12 mouse cellular contexts compared by ENCODE assay signal in genomic region chr6:140243411-140244151, GRCm38 (mm10).
DNase-seq lines count a peak whose midpoint lies in the region; ATAC-seq and TF ChIP-seq lines count a peak whose summit lies in the region.
"Had no signal": no experiment of that assay in that cellular context is flagged by ENCODE, and none has a peak within 500 bp of the region (broad histone marks: within the 10 kb centered on the region; RNA-seq: fewer than 3 reads in every experiment).

No protein-coding gene starts in this region.

- no peak for TF ChIP-seq CTCF in forebrain, postnatal 0 days (IDR thresholded peaks at IDR 0.05; ENCODE audit: low read depth)

- no peak overlapping the region for H3K4me2 ChIP-seq in forebrain, postnatal 0 days (ENCODE audit: low read depth)
- no peak overlapping the region for H3K4me2 ChIP-seq in forebrain, embryonic 12.5 days
- H3K4me2 ChIP-seq in midbrain, embryonic 11.5 days = no peak overlapping the region
- H3K4me2 ChIP-seq: hindbrain, embryonic 15.5 days; liver, embryonic 13.5 days had no signal

- intact Hi-C loops in left cerebral cortex, postnatal 14 days (cut with DNase I) = no loop called here

- H3K9me3 ChIP-seq in forebrain, embryonic 10.5 days = no peaks in the 10 kb centered on the region
- H3K9me3 ChIP-seq in forebrain, postnatal 0 days (ENCODE audit: low read length) = no peaks in the 10 kb centered on the region
- no peaks in the 10 kb centered on the region for H3K9me3 ChIP-seq in forebrain, embryonic 12.5 days
- no peaks in the 10 kb centered on the region for H3K9me3 ChIP-seq in midbrain, embryonic 11.5 days (ENCODE audit: control insufficient read depth, low read length)
- H3K9me3 ChIP-seq: hindbrain, embryonic 15.5 days had no signal

- H3K4me3 ChIP-seq in forebrain, embryonic 10.5 days = no peak overlapping the region
- no peak overlapping the region for H3K4me3 ChIP-seq in forebrain, postnatal 0 days (ENCODE audit: low read depth, low read length)
- no peak overlapping the region for H3K4me3 ChIP-seq in forebrain, embryonic 12.5 days (replicated peaks)
- no peak overlapping the region for H3K4me3 ChIP-seq in midbrain, embryonic 11.5 days (ENCODE audit: low read depth, low read length)
- H3K4me3 ChIP-seq: hindbrain, embryonic 15.5 days; liver, embryonic 13.5 days had no signal

- H3K27me3 ChIP-seq in forebrain, embryonic 10.5 days (ENCODE audit: poor library complexity, severe bottlenecking) = no peaks in the 10 kb centered on the region
- no peaks in the 10 kb centered on the region for H3K27me3 ChIP-seq in forebrain, postnatal 0 days (ENCODE audit: insufficient read depth, low read length)
- no peaks in the 10 kb centered on the region for H3K27me3 ChIP-seq in forebrain, embryonic 12.5 days
- no peaks in the 10 kb centered on the region for H3K27me3 ChIP-seq in midbrain, embryonic 11.5 days (ENCODE audit: control insufficient read depth, insufficient read depth, low read length)
- H3K27me3 ChIP-seq: hindbrain, embryonic 15.5 days; liver, embryonic 13.5 days had no signal

- peaks cover 14% of the 10 kb centered on the region for H3K4me1 ChIP-seq in forebrain, embryonic 10.5 days
- no peaks in the 10 kb centered on the region for H3K4me1 ChIP-seq in forebrain, postnatal 0 days (ENCODE audit: insufficient read depth)
- H3K4me1 ChIP-seq in forebrain, embryonic 12.5 days = peaks cover 11% of the 10 kb centered on the region
- peaks cover 5% of the 10 kb centered on the region for H3K4me1 ChIP-seq in midbrain, embryonic 11.5 days (ENCODE audit: control insufficient read depth, insufficient read depth, low read length)
- H3K4me1 ChIP-seq: liver, embryonic 13.5 days had no signal

- no peak for DNase-seq in forebrain, embryonic 10.5 days (ENCODE audit: extremely low spot score, low spot score)
- DNase-seq in forebrain, postnatal 0 days = no peak
- DNase-seq in ES-CJ7 (ENCODE audit: low read depth, low spot score) = peak; percentile 79
- DNase-seq in midbrain, embryonic 11.5 days (ENCODE audit: low spot score, missing footprints) = peak; percentile 89
- no peak for DNase-seq in spleen, postnatal 10 days (ENCODE audit: low spot score in 2 of 2)
- no peak for DNase-seq in left cerebral cortex, postnatal 14 days (ENCODE audit: low spot score in 2 of 2)
- DNase-seq in cerebellum, adult 11 months = no peak
- DNase-seq: adrenal gland, adult 2 months; liver, embryonic 13.5 days; thymus, postnatal 4 days had no signal

- peak overlapping the region; percentile 76 for H3K27ac ChIP-seq in forebrain, embryonic 10.5 days
- H3K27ac ChIP-seq in forebrain, postnatal 0 days (ENCODE audit: low read depth, low read length) = no peak overlapping the region
- peak overlapping the region; percentile 36; the same call in 1 of the 2 replicates for H3K27ac ChIP-seq in forebrain, embryonic 12.5 days
- peak overlapping the region; percentile 8; the same call in 1 of the 2 replicates for H3K27ac ChIP-seq in midbrain, embryonic 11.5 days (ENCODE audit: low read depth, low read length)
- H3K27ac ChIP-seq: hindbrain, embryonic 15.5 days; liver, embryonic 13.5 days had no signal

- H3K9ac ChIP-seq in forebrain, postnatal 0 days = no peak overlapping the region
- H3K9ac ChIP-seq in forebrain, embryonic 12.5 days = no peak overlapping the region
- no peak overlapping the region for H3K9ac ChIP-seq in midbrain, embryonic 11.5 days (ENCODE audit: low read length)
- H3K9ac ChIP-seq: hindbrain, embryonic 15.5 days; liver, embryonic 13.5 days had no signal

- no peaks in the 10 kb centered on the region for H3K36me3 ChIP-seq in forebrain, embryonic 10.5 days (replicated peaks)
- no peaks in the 10 kb centered on the region for H3K36me3 ChIP-seq in forebrain, postnatal 0 days (ENCODE audit: insufficient read depth)
- no peaks in the 10 kb centered on the region for H3K36me3 ChIP-seq in forebrain, embryonic 12.5 days (replicated peaks)
- no peaks in the 10 kb centered on the region for H3K36me3 ChIP-seq in midbrain, embryonic 11.5 days (ENCODE audit: control insufficient read depth, insufficient read depth, low read length)
- H3K36me3 ChIP-seq: hindbrain, embryonic 15.5 days; liver, embryonic 13.5 days had no signal

- 42% methylated on average over 8 of the region's 8 CpGs for WGBS in forebrain, embryonic 10.5 days
- WGBS in forebrain, postnatal 0 days = 35% methylated on average over 8 of the region's 8 CpGs
- WGBS in forebrain, embryonic 12.5 days = 26% methylated on average over 8 of the region's 8 CpGs
- WGBS in midbrain, embryonic 11.5 days = 30% methylated on average over 8 of the region's 8 CpGs

- no peak for ATAC-seq in forebrain, postnatal 0 days
- peak; percentile 77 for ATAC-seq in forebrain, embryonic 12.5 days (ENCODE audit: low FRiP score)
- peak; percentile 91 for ATAC-seq in midbrain, embryonic 11.5 days (ENCODE audit: low FRiP score)

Comparison
In these comparisons a context has a peak if more than half of its experiments do, and no peak if none do; other contexts are left out.
1. DNase-seq: peak in ES-CJ7 (single experiment) and midbrain, embryonic 11.5 days (single experiment); none in forebrain, embryonic 10.5 days (single experiment), forebrain, postnatal 0 days (single experiment), spleen, postnatal 10 days (0 of 2), left cerebral cortex, postnatal 14 days (0 of 2) and cerebellum, adult 11 months (single experiment).